Mouse (Mus musculus) cerebellum, adult 2 months (tissue): Measurements from ENCODE around the gene Ptges.

Experiments
- CTCF ChIP-seq: fragments of 200-500 bp; IDR thresholded peaks from 2 replicates; pipeline ENCODE4 v1.5.1; 2011; ENCODE audit warnings: low read depth, mild to moderate bottlenecking, control low read depth, low read length, moderate library complexity, borderline replicate concordance; ENCODE audit not compliant: insufficient read depth
- POLR2A ChIP-seq: fragments of 200-500 bp; IDR thresholded peaks from 2 replicates; pipeline ENCODE4 v1.6.1; 2011; ENCODE audit warnings: low read length, control low read depth, borderline replicate concordance; ENCODE audit not compliant: insufficient read depth

DNA sequence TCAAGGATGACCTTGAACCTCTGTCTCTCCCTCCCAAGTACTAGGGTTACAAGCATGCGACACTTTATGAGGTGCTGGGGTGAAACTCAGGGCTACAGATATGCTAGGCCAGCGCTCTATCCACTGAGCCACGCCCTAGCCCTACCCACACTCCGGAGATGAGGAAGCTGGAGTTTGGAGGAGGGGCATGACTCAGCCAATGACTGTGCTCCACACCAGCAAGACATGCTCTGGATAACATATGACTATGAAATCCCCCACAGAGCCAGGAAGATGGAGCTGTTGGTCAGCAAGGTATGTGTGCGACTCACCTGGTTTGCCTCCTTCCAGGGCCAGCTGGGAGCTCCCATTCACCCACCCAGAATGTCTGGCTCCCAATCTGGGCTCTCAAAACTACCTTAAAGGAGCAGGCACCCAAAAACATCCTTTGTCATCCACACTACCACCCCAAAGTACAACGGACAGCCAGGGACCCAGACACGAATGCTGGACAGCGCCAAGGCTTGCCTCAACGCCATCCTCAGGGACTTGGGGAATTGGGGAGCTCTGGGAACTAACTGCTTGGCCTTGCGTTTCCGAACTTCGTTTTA lies 675 bp downstream of the Ptges start:
- TF ChIP-seq POLR2A (no peak), CTCF (no peak)
